Mouse (Mus musculus) heart, embryonic 13.5 days (tissue): Measurements from ENCODE around the gene Anxa6. TPM values are rescaled to one million over a fixed set of nuclear protein-coding genes. Genes with fewer than 3 reads are reported as not detected.

Source experiments
- ATAC-seq: fragments of 200-750 bp; cut with Nextera tagmentation; 2 replicates; pipeline ENCODE4 v1.8.0; 2017; ENCODE audit warnings: moderate TSS enrichment; ENCODE audit not compliant: insufficient number of reproducible peaks, low FRiP score, low TSS enrichment; ENCODE audit errors: extremely low read depth
- H3K27ac ChIP-seq: fragments of 300-500 bp; sonication (generic); replicated peaks from 2 replicates; pipeline ENCODE4 v1.5.1; 2015; ENCODE audit warnings: moderate library complexity, mild to moderate bottlenecking, inconsistent platforms
- H3K27me3 ChIP-seq: fragments of 300-500 bp; sonication (generic); replicated peaks from 2 replicates; pipeline ENCODE4 v1.6.1; 2015; ENCODE audit warnings: mild to moderate bottlenecking, inconsistent platforms
- H3K36me3 ChIP-seq: fragments of 300-500 bp; sonication (generic); 2 replicates; pipeline ENCODE4 v1.6.1; 2015; ENCODE audit warnings: mild to moderate bottlenecking, inconsistent platforms
- H3K4me1 ChIP-seq: fragments of 300-500 bp; sonication (generic); 2 replicates; pipeline ENCODE4 v1.6.1; 2015; ENCODE audit warnings: inconsistent platforms
- H3K4me2 ChIP-seq: fragments of 300-500 bp; sonication (generic); 2 replicates; pipeline ENCODE4 v1.6.1; 2015; ENCODE audit warnings: inconsistent platforms, mild to moderate bottlenecking, moderate library complexity
- H3K4me3 ChIP-seq: fragments of 300-500 bp; sonication (generic); 2 replicates; pipeline ENCODE4 v1.5.1; 2015; ENCODE audit warnings: moderate library complexity, mild to moderate bottlenecking, inconsistent platforms
- H3K9ac ChIP-seq: fragments of 300-500 bp; sonication (generic); 2 replicates; pipeline ENCODE4 v1.6.1; 2015; ENCODE audit warnings: inconsistent platforms, mild to moderate bottlenecking, moderate library complexity
- H3K9me3 ChIP-seq: fragments of 300-500 bp; sonication (generic); 2 replicates; pipeline ENCODE4 v1.6.1; 2016; ENCODE audit warnings: inconsistent platforms
- WGBS: fragments of 180-500 bp; shearing (Covaris S2); methylation state at CpG from one replicate; pipeline ENCODE4 v1.1.7; 2015; ENCODE audit warnings: mixed read lengths; 5-methylcytosine and 5-hydroxymethylcytosine counted together
- polyA plus RNA-seq: library from polyadenylated mRNA; unstranded; fragments of >200 nt; fragmentation: Nextera tagmentation; extraction: Ambion mirVana; gene quantifications from 2 replicates; pipeline ENCODE4 v1.2.1, GENCODE M21; 2015

Gene Anxa6
- polyA plus RNA-seq, 1 experiment from 2014 or later = 315 TPM

DNA sequence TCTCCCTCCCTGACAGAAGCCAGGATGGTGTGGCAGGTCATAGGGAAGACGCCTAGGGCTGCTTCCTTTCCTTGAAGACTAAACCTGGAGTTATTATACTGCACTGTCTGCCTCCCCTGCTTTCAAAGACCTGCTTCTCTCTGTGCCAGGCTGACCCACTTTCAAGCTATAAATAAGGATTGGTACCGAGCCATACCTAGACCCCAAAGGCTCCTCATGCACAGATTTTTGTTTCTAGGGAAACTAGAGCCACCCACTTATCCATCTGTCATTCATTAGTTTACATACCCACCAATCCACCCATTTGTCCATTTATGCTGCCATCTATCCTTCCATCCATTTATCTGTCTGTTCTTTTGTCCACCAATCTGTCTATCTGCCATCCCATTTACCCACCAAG lies 16.0 kb downstream of the Anxa6 start:
- Histone ChIP-seq H3K27ac (peak overlapping the region; percentile 87), H3K4me2 (no peak overlapping the region), H3K9ac (peak overlapping the region; percentile 21; the same call in 1 of the 2 replicates), H3K27me3 (no peaks in the 10 kb centered on the region), H3K9me3 (no peaks in the 10 kb centered on the region), H3K4me1 (peaks cover 88% of the 10 kb centered on the region), H3K4me3 (no peak overlapping the region), H3K36me3 (peaks cover 87% of the 10 kb centered on the region)
- 66% methylated on average over 2 of the region's 2 CpGs for WGBS
- ATAC-seq = no peak

DNA sequence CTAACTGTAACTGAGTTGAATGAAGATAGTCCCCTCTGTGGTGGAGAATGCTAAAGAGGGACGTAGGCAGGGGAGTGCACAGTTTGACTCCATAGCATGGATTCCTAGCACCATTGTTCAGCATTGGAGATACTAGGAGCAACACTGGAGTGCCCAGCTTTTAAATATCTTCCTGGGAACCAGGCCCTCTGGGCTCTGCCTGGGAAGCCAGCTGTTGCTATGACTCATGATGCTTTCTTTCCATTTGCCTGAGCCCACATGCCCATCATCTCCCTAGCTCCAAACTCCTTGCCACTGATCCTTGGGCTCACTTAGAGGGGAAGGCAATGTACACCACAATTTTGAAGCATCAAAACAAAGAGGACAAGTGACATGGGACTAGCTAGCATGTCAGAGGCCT lies 16.5 kb downstream of the Anxa6 start:
- H3K27ac ChIP-seq = peak overlapping the region; percentile 87
- ATAC-seq = no peak

DNA sequence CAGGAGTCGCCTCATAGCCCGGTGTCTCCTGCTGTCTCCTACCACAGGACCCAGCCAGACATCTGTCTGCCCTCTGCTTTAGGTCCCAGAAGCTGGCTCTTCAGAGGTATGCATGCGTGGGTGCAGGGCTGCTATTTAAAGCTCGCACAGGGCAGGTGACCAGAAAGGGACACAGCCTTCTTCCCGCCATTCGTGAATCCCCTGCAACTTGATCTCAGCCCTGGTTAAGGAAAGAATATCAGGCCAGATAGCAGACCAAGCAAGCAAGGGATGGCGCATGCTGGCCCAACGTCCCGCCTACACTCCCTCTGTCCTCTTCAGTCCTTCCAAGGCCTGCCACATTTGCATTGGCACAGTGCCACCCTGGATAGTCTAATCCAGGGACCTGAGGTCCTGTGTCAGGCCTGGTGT lies 17.4 kb downstream of the Anxa6 start:
- H3K9ac ChIP-seq = peak overlapping the region; percentile 65

More for the DNA sequence above, 16.5 kb downstream of the Anxa6 start:
- 67% methylated on average over 1 of the region's 1 CpGs for WGBS
- no peak overlapping the region for H3K4me3 ChIP-seq
- H3K27me3 ChIP-seq = no peaks in the 10 kb centered on the region
- H3K4me2 ChIP-seq = no peak overlapping the region
- no peaks in the 10 kb centered on the region for H3K9me3 ChIP-seq
- peaks cover 90% of the 10 kb centered on the region for H3K36me3 ChIP-seq
- H3K9ac ChIP-seq = no peak overlapping the region; the same call in 1 of the 2 replicates
- H3K4me1 ChIP-seq = peaks cover 85% of the 10 kb centered on the region

DNA sequence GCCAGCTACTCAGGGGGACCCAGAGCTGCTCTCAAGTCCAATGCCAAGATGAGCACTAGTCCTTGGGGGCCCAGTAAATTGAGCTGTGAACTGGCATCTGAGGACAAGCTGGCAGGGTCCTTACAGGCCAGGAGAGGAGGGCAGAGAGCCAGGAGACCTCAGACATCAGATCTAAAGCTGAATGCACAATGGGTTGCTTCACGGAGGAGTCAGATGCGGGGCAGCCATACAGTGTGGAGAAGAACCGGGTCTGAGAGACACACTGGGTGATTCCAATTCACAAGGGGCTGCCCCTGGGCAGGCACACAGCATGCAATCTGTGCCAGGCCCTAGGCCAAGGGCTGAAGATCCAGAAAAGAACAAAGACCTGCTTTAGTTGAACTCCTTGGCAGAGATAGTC lies 18.0 kb downstream of the Anxa6 start:
- Histone ChIP-seq H3K36me3 (peaks cover 90% of the 10 kb centered on the region), H3K4me3 (no peak overlapping the region), H3K27me3 (no peaks in the 10 kb centered on the region), H3K9ac (peak overlapping the region; percentile 65), H3K4me1 (peaks cover 70% of the 10 kb centered on the region), H3K4me2 (peak overlapping the region; percentile 31), H3K9me3 (no peaks in the 10 kb centered on the region), H3K27ac (peak overlapping the region; percentile 87)
- no peak for ATAC-seq
- WGBS = 48% methylated on average over 3 of the region's 3 CpGs

More for the DNA sequence above, 17.4 kb downstream of the Anxa6 start:
- Histone ChIP-seq H3K27ac (peak overlapping the region; percentile 87), H3K4me3 (no peak overlapping the region), H3K36me3 (peaks cover 90% of the 10 kb centered on the region), H3K4me2 (peak overlapping the region; percentile 31), H3K27me3 (no peaks in the 10 kb centered on the region), H3K4me1 (peaks cover 76% of the 10 kb centered on the region), H3K9me3 (no peaks in the 10 kb centered on the region)
- peak; percentile 70; the same call in 1 of the 2 replicates for ATAC-seq
- WGBS = 18% methylated on average over 9 of the region's 9 CpGs

DNA sequence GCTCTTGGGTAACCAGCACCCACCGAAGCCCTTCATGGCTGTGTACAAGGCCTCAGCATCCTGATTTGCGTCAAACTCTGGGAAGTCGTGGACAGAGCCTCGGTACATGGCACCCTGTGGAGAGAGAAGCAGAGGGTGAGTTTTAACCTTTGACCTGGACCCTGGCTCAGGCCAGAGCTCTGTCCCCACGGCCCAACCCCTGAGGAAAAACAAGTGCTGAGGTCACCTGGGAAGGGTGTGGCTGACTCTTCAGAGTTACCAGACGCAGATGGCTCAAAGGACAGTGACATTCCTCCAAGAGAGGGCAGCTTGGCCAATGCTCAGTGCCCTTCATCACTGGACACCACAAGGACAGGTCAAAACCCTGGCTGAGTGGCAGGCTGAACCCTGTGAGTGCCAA lies 19.4 kb downstream of the Anxa6 start:
- H3K9me3 ChIP-seq = no peaks in the 10 kb centered on the region
- no peaks in the 10 kb centered on the region for H3K27me3 ChIP-seq
- 78% methylated on average over 6 of the region's 6 CpGs for WGBS
- peaks cover 56% of the 10 kb centered on the region for H3K4me1 ChIP-seq
- no peak for ATAC-seq
- no peak overlapping the region for H3K4me3 ChIP-seq
- H3K4me2 ChIP-seq = no peak overlapping the region
- H3K27ac ChIP-seq = no peak overlapping the region
- no peak overlapping the region for H3K9ac ChIP-seq
- peaks cover 90% of the 10 kb centered on the region for H3K36me3 ChIP-seq

DNA sequence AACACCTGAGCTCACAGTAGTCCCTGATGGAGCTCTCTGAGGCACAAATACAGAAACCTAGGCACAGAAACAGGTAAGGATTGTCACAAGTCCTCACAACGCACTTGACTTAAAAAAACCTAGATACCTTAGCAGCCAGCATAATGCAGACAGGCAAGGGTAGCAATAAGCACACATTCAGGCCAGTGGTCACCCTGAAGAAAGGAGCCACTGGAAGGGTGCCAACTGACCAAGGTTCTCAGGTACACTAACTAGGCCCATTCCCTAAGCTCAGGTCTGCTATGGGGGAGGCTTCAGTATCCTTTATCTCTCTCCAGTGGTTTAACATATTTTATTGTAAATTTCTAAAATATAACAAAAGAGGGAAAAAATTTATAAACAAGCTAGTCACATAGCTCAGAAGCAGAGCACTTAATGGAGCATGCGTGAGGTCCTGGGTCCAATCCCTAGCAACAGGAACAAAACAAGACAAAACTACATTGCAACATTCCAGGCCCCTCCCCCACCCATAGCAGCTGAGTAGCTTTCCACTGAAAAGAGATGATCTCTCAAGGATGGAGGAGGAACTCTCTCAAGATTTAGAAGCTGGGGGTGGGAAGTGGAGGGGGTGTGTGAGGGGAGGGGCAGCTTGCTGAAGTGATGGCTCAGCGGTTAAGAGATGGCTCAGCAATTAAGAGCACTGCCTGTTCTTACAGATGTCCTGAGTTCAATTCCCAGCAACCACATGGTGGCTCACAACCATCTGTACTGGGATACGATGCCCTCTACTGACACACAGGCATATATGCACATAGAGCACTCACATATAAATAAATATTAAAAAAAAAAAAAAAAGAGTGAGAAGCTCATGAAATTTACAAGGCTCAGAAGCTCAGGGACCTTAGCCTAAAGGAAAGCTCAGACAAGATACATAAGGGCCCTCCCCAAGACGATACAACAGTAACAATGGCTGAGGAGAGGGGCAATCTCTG lies 20.4 kb downstream of the Anxa6 start:
- peaks cover 90% of the 10 kb centered on the region for H3K36me3 ChIP-seq
- H3K4me3 ChIP-seq = no peak overlapping the region
- H3K9me3 ChIP-seq = no peaks in the 10 kb centered on the region
- no peak for ATAC-seq
- peaks cover 46% of the 10 kb centered on the region for H3K4me1 ChIP-seq
- H3K27me3 ChIP-seq = no peaks in the 10 kb centered on the region
- no peak overlapping the region for H3K9ac ChIP-seq
- 68% methylated on average over 5 of the region's 5 CpGs for WGBS
- H3K27ac ChIP-seq = no peak overlapping the region
- H3K4me2 ChIP-seq = no peak overlapping the region

DNA sequence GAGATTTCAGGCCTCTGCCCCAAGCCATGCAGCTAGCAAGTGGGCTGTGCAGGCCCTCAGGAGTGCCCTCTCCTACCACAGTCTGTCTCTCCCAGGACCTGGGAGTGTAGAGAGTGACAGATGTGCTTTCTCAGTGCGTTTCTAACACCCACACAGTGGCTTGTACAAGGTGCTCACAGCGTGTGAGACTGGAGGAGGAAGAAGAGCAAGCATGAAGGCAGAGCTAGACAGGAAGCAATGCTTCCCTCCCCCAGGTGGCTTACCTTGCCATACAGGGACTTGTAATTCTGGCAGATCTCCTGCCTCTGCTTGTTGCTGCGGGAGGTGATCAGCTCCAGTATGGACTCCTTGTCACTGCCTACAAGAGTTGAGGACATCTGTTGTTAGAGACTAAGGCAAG lies 21.8 kb downstream of the Anxa6 start:
- 70% methylated on average over 3 of the region's 3 CpGs for WGBS
- Histone ChIP-seq H3K36me3 (peaks cover 91% of the 10 kb centered on the region), H3K4me1 (peaks cover 32% of the 10 kb centered on the region), H3K4me2 (no peak overlapping the region), H3K9ac (no peak overlapping the region), H3K9me3 (no peaks in the 10 kb centered on the region), H3K4me3 (no peak overlapping the region), H3K27ac (no peak overlapping the region), H3K27me3 (no peaks in the 10 kb centered on the region)
- no peak for ATAC-seq

DNA sequence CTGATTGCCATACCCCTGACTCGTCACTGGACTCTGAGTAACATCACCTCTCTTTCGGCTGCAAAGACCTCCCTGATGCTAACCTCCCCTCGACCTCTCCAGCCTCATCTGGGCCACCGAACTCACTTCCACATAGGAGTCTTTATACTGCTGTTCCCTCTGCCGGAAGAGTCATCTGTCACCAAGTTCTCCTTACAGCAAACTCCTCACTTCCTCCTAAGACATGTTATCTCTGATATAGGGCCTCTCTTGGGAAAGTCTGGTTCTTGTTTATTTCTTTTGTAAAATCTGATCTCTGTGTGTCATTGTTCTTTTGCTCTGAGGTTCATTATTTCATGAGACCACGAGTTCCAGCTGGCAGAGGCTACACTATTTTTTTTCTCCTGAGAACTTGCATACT lies 25.0 kb downstream of the Anxa6 start:
- no peak for ATAC-seq
- no peak overlapping the region for H3K27ac ChIP-seq
- H3K36me3 ChIP-seq = peaks cover 100% of the 10 kb centered on the region
- no peak overlapping the region for H3K9ac ChIP-seq
- H3K4me1 ChIP-seq = peaks cover 12% of the 10 kb centered on the region
- no peak overlapping the region for H3K4me2 ChIP-seq
- no peak overlapping the region for H3K4me3 ChIP-seq
- WGBS = 42% methylated on average over 6 of the region's 6 CpGs
- no peaks in the 10 kb centered on the region for H3K9me3 ChIP-seq
- H3K27me3 ChIP-seq = no peaks in the 10 kb centered on the region

DNA sequence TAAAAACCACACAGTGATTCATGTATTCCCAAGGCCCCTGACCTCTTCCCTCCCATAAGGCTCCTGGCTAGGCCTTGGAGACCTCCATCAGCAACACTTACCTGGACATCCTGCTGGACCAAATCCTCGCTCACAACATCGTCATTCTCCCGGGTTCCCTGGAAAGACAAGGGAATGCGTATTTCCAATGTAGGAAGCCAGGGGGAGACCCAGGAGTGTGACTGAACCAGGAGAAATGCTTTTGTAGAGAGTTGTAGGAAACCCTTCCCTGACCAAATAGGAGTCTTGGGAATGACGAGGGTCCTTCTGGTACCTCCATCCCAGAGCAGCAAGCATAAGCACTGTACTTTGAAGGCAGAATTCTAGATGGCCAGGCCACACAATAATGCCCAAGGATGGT lies 27.6 kb downstream of the Anxa6 start:
- Histone ChIP-seq H3K36me3 (peaks cover 97% of the 10 kb centered on the region), H3K27ac (no peak overlapping the region), H3K4me3 (no peak overlapping the region), H3K4me2 (no peak overlapping the region), H3K9me3 (no peaks in the 10 kb centered on the region), H3K9ac (no peak overlapping the region), H3K27me3 (no peaks in the 10 kb centered on the region), H3K4me1 (no peaks in the 10 kb centered on the region)
- ATAC-seq = no peak
- WGBS = 73% methylated on average over 5 of the region's 5 CpGs

DNA sequence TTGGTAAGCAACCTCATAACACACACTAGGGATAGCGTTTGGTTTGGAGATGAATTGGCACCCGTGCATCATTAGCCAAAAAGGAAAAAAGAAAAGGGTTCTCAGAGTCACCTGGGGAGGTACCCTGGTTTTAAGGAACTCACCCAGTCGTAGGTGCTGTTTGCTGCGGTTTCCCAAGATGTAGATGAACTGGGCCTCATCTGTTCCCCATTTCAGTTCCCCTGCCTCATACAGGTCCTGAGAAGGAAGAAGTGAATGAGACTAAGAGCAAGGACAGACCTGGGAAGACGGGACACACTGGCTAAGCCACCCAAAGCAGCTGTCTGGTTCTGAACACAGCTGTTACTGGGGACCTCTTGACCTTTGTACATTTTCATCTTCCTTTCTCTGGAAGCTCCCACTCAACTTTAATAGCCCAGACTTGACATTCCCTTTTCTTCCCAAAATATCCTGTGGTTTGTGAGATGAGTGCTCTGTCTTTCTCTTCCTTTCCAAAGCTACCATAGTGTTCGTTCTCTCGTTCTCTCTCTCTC lies 28.2 kb downstream of the Anxa6 start:
- Histone ChIP-seq H3K4me3 (no peak overlapping the region), H3K4me2 (no peak overlapping the region), H3K4me1 (no peaks in the 10 kb centered on the region), H3K9ac (no peak overlapping the region), H3K27me3 (no peaks in the 10 kb centered on the region), H3K36me3 (peaks cover 97% of the 10 kb centered on the region), H3K27ac (no peak overlapping the region), H3K9me3 (no peaks in the 10 kb centered on the region)
- ATAC-seq = no peak
- WGBS = 79% methylated on average over 7 of the region's 7 CpGs

DNA sequence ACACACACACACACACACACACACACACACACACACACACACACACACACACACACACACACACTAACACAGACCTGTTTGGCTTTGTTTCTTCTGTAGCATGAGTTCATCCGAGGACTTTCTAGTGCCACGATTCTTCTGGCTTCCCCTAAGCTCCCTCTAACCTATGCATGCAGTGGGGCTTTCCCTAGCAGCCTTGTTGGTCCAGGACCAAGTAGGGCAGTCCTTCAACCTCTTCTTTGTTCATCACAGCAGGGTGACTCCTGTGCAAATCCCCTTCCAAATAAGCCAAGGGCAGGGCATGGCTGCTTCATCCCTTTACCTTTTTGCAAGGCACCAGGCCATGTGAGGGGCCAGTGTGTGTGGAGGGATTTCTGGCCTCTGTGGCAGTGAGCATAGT lies 34.5 kb downstream of the Anxa6 start:
- no peak for ATAC-seq
- no peaks in the 10 kb centered on the region for H3K9me3 ChIP-seq
- peak overlapping the region; percentile 63 for H3K27ac ChIP-seq
- H3K4me2 ChIP-seq = no peak overlapping the region
- H3K4me3 ChIP-seq = no peak overlapping the region
- peak overlapping the region; percentile 47; the same call in 1 of the 2 replicates for H3K9ac ChIP-seq
- H3K4me1 ChIP-seq = peaks cover 36% of the 10 kb centered on the region
- WGBS = 48% methylated on average over 2 of the region's 2 CpGs
- H3K27me3 ChIP-seq = no peaks in the 10 kb centered on the region
- H3K36me3 ChIP-seq = peaks cover 94% of the 10 kb centered on the region
